Mouse (Mus musculus) C2C12 (cell line): ENCODE data around the gene Zp1. TPM values are rescaled to one million over a fixed set of nuclear protein-coding genes. Genes with fewer than 3 reads are reported as not detected.
A peak's percentile ranks its signal among the peaks of the same experiment; 100 is the strongest.

Experiments used
- H3K27me3 ChIP-seq: one replicate; pipeline ENCODE4 v1.6.1; 2011; ENCODE audit not compliant: control insufficient read depth, insufficient read depth, insufficient read length
- H3K36me3 ChIP-seq: one replicate; pipeline ENCODE4 v1.6.1; 2011; ENCODE audit not compliant: control insufficient read depth, insufficient read depth
- H3K4me3 ChIP-seq: one replicate; pipeline ENCODE4 v1.5.1; 2011; ENCODE audit warnings: mild to moderate bottlenecking, control low read depth; ENCODE audit not compliant: poor library complexity, insufficient read depth, severe bottlenecking
- H3K79me2 ChIP-seq: one replicate; pipeline ENCODE4 v1.6.1; 2011; ENCODE audit not compliant: control insufficient read depth, insufficient read depth
- H3K79me3 ChIP-seq: one replicate; pipeline ENCODE4 v1.6.1; 2011; ENCODE audit warnings: low read depth, control low read depth
- H3ac ChIP-seq: one replicate; pipeline ENCODE3; 2011; ENCODE audit warnings: low read depth; ENCODE audit not compliant: control insufficient read depth, insufficient read length
- CEBPB ChIP-seq: IDR thresholded peaks from one replicate; pipeline ENCODE4 v1.6.1; 2011; ENCODE audit warnings: low read depth, mild to moderate bottlenecking, control low read depth, moderate library complexity
- CTCF ChIP-seq: IDR thresholded peaks from one replicate; pipeline ENCODE4 v1.5.1; 2011; ENCODE audit not compliant: control insufficient read depth, insufficient read depth, insufficient read length
- FOSL1 ChIP-seq: IDR thresholded peaks from one replicate; pipeline ENCODE4 v1.8.0; 2011; ENCODE audit warnings: mild to moderate bottlenecking, low read length; ENCODE audit not compliant: poor library complexity, insufficient read depth, severe bottlenecking
- MAX ChIP-seq: IDR thresholded peaks from one replicate; pipeline ENCODE4 v1.6.1; 2011; ENCODE audit warnings: mild to moderate bottlenecking, control low read depth
- MYOD1 ChIP-seq: IDR thresholded peaks from one replicate; pipeline ENCODE4 v1.6.1; 2011; ENCODE audit warnings: low read depth; ENCODE audit not compliant: control insufficient read depth, insufficient read length
- MYOG ChIP-seq: IDR thresholded peaks from one replicate; pipeline ENCODE4 v1.6.1; 2011; ENCODE audit not compliant: control insufficient read depth, insufficient read length; ENCODE audit errors: extremely low read depth
- USF1 ChIP-seq: IDR thresholded peaks from one replicate; pipeline ENCODE4 v1.6.1; 2011; ENCODE audit warnings: low read depth, mild to moderate bottlenecking, control low read depth, moderate library complexity
- polyA plus RNA-seq: library from polyadenylated mRNA; unstranded; fragments of >200 nt; fragmentation: generic; extraction: Trizol; gene quantifications from one replicate; pipeline ENCODE4 v1.2.1, GENCODE M21; 2012; ENCODE audit warnings: missing spikeins

Zp1 gene
- polyA plus RNA-seq, 1 experiment: not detected

DNA sequence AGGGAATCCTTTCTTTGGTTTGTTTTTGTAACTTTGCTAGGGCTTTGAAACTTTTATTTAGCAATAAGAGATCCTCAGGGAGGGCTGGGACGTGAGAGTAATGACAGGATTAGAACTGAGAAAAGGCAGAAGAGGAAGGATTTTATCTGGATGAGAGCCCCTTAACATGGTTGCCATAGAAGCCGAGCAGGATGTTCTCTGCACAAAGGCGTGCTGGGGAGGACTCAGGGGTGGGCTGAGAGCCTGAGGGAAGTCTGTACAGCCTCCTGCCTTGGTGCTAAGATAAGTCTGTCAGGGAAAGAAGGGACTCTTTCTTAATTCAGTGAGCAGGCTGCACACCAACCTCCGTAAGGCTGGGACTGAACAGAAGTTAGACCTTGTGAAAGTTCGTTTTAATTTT is 14.6 kb upstream of the Zp1 start:
- H3K27me3 ChIP-seq: no peaks in the 10 kb centered on the region
- H3K79me3 ChIP-seq: no peaks in the 10 kb centered on the region
- H3K79me2 ChIP-seq: no peaks in the 10 kb centered on the region
- H3ac ChIP-seq: no peak overlapping the region
- no peak for TF ChIP-seq MYOD1
- no peak for TF ChIP-seq USF1
- no peak for TF ChIP-seq FOSL1
- no peak for TF ChIP-seq CTCF
- no peak for TF ChIP-seq MAX
- TF ChIP-seq CEBPB: no peak
- no peak for TF ChIP-seq MYOG
- H3K36me3 ChIP-seq: no peaks in the 10 kb centered on the region
- no peak overlapping the region for H3K4me3 ChIP-seq

DNA sequence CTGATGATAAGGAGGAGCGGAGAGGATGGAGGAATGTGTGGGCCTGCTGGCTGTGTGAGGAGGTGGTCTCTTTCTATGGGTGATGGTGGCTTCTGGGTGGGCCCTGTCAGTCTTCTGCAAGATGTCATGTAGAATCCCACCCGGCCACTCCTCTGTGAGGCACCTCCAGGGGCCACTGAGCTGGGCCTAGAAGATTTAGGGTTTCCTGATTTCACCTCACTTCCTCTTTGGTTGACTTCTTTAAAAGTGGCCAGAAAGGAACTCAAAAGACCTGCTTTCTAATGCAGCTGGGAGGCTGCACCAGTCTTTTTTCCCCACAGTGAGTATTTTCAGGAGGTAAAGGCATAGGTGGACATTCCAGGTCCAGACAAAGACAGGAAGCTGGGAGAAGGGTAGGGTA is 10.2 kb upstream of the Zp1 start:
- Histone ChIP-seq H3K36me3 (no peaks in the 10 kb centered on the region), H3K27me3 (no peaks in the 10 kb centered on the region), H3ac (no peak overlapping the region), H3K4me3 (no peak overlapping the region), H3K79me3 (no peaks in the 10 kb centered on the region), H3K79me2 (no peaks in the 10 kb centered on the region)
- no peak for TF ChIP-seq MYOD1
- TF ChIP-seq MYOG: no peak
- TF ChIP-seq MAX: no peak
- TF ChIP-seq USF1: no peak
- no peak for TF ChIP-seq CTCF
- no peak for TF ChIP-seq FOSL1
- TF ChIP-seq CEBPB: no peak

DNA sequence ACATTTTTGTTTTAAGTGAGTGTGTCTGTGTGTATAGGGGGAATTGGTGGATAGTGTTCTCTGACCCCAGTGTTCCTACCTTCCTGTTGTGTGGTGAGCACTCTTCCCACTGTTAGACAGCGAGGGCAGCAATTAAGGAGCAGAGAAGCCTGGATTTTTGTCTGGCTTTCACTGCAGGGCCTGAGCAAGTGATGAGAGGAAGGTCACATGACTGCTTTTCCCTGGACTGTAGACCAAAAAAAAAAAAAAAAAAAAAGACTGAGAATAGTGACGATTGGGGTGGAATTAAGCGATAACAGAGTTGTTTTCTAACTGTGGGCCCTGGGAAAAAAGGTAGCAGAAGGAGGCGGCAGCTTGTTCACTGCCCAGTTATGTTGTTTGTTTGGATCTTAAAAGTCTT is 6.2 kb upstream of the Zp1 start:
- Histone ChIP-seq H3K4me3 (no peak overlapping the region), H3ac (no peak overlapping the region), H3K79me2 (no peaks in the 10 kb centered on the region), H3K36me3 (no peaks in the 10 kb centered on the region), H3K27me3 (no peaks in the 10 kb centered on the region), H3K79me3 (no peaks in the 10 kb centered on the region)
- TF ChIP-seq USF1 (peak; percentile 76), CTCF (no peak)

DNA sequence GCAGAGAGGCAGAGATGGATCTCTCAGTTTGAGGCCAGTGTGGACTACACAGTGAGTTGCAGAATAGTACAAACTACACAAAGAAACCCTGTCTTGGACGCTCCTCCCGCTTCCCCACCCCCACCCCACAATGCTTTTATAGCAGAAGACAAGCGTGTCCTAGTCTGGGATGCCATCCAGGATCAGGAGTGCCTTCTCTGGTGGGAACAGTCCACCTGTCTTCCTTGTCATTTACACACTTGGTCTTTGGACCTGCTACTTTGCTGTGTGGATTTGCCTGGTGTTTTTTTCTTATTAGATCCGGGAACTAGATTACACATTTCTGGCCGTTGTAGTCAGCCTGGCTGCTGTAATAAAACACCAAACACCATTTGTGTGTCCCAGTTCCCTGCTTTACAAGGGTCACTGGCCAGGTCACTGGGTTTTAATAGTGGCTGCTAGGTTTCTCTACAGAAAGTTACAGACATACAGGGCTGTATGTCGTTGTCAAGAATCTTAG is 5.7 kb upstream of the Zp1 start:
- Histone ChIP-seq H3K36me3 (no peaks in the 10 kb centered on the region), H3K4me3 (no peak overlapping the region), H3ac (no peak overlapping the region), H3K79me2 (no peaks in the 10 kb centered on the region), H3K27me3 (no peaks in the 10 kb centered on the region), H3K79me3 (no peaks in the 10 kb centered on the region)
- TF ChIP-seq MYOD1 (no peak), MYOG (no peak)

DNA sequence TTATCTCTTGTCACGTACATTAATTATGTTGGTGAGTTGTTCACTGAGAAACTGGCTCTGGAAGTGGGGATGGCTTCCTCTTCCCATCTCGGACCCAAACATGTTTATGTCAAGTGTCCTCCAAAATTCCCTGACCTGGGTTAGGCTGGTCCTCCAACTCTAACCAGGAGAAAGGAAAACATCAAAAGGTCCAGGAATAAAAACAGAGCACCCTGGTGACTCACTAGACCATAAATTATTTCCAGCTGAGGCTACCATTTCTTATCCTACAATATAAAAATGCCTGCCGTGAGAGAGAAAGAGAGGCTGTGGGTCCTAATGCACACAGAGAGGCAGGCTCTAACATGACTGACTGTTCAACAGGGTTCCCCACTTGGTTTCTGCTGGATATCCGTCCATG is 3.8 kb upstream of the Zp1 start:
- no peak for TF ChIP-seq CTCF
- TF ChIP-seq MYOD1: no peak
- TF ChIP-seq MYOG: no peak
- TF ChIP-seq MAX: no peak
- TF ChIP-seq USF1: no peak
- no peak for TF ChIP-seq CEBPB
- TF ChIP-seq FOSL1: no peak

DNA sequence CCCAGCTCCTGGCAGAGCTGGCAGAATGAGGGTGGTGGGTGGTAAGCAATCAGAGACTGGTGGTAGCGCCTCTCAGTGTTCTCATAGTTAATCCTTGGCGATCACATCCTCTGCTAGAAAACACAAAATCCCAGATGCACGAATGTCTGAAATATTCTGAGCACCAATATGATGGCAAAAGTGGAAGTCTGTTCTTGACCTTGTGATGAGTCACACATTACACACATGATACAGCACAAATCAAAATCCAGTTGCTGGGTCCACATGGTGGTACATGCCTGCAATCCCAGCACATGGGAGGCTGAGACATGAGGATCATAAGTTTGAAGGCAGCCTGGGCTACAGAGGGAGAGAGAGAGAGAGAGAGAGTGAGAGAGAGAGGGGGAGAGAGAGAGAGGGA is 626 bp upstream of the Zp1 start:
- Histone ChIP-seq H3K36me3 (no peaks in the 10 kb centered on the region), H3K4me3 (no peak overlapping the region), H3K79me3 (no peaks in the 10 kb centered on the region), H3ac (no peak overlapping the region), H3K27me3 (peaks cover 21% of the 10 kb centered on the region), H3K79me2 (no peaks in the 10 kb centered on the region)
- TF ChIP-seq CTCF (no peak), USF1 (no peak), MAX (no peak), CEBPB (no peak)

More for the DNA sequence above, 3.8 kb upstream of the Zp1 start:
- Histone ChIP-seq H3K79me3 (no peaks in the 10 kb centered on the region), H3ac (no peak overlapping the region), H3K27me3 (no peaks in the 10 kb centered on the region), H3K36me3 (no peaks in the 10 kb centered on the region), H3K79me2 (no peaks in the 10 kb centered on the region), H3K4me3 (no peak overlapping the region)
